Mouse (Mus musculus) lung, postnatal 10 days (tissue): Measurements from ENCODE around the gene Ift88.

ENCODE experiments used
- DNase-seq: peaks from one replicate; pipeline ENCODE4 v3.0.0; 2021

The Ift88 gene

DNA sequence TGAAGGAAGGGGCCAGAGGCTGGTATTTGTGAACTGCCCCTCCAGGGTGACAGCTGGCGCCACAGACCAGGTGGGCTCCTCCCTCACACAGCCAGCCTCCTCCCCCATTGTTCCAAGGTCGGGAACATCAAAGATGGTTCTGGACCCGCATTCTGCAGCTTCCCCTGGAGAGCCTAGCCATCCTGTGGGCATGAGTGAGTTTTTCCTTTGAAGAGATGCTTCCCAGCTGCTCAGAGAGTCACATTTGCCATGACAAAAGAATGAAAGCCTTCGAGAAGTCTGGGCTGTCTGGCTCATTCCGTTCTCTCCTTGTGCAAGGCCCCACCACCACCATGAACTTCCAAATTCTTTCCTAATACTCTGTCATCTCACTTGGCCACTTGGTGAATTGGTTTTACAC lies 110.5 kb downstream of the Ift88 start:
- DNase-seq, result peak; percentile 73

DNA sequence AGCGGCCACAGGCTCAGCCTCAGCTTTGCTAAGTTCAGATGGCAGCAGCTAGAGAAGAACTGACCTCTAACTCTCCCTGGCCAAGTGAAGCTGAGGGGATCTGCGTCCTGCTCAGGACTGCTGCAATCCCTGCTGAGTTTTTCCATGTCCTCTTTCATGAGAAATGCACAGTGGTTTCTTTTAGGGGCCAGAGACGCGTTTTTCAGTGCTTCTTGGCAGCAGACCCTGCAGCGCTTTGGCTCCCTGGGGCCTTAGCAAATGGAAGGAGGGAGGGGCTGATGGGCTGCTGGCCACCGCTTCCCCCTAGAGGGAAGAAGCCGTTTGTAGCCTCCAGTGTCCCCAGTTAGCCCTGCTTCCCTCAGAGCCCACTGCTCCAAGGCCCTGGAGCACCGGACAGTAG lies 111.1 kb downstream of the Ift88 start:
- DNase-seq, result peak; percentile 83

DNA sequence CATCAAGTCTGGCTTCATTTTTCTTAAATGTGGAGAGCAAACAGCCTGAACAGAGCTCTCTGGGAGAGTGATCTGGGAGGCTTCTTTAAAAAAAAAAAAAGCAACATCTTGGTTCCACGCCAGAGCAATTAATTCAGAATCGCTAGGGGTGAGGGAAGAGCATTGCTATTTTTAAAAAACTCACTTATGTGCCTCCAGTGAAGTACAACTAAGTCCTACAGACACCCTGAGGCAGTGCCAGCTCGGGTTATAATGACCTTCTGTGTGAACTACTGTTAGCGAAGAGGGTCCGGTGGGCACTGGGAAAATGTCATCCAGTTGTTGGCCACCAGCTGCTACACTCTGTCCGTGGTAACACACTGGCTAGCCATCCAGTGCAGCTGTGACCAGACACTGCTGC lies 111.8 kb downstream of the Ift88 start:
- peak; percentile 62 for DNase-seq

DNA sequence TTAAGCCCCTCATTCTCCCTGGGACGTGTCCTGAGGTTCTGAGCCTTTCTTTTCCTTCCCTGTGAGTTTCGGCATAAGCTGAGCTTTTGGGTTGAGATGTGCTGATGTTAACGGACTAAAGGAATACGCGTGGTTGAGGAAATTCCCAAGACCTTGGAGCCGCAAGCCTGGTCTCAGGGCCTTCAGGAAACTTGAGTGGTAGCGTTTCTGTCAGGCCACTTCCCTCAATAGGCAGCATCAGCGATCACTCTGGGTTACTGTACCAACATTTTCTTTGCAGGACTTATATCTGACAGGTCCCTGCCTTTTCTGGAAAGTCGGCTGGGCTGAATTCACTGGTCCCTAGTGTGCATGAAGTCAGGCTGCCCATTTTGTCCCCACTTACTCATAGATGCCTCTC lies 113.0 kb downstream of the Ift88 start:
- no peak for DNase-seq

DNA sequence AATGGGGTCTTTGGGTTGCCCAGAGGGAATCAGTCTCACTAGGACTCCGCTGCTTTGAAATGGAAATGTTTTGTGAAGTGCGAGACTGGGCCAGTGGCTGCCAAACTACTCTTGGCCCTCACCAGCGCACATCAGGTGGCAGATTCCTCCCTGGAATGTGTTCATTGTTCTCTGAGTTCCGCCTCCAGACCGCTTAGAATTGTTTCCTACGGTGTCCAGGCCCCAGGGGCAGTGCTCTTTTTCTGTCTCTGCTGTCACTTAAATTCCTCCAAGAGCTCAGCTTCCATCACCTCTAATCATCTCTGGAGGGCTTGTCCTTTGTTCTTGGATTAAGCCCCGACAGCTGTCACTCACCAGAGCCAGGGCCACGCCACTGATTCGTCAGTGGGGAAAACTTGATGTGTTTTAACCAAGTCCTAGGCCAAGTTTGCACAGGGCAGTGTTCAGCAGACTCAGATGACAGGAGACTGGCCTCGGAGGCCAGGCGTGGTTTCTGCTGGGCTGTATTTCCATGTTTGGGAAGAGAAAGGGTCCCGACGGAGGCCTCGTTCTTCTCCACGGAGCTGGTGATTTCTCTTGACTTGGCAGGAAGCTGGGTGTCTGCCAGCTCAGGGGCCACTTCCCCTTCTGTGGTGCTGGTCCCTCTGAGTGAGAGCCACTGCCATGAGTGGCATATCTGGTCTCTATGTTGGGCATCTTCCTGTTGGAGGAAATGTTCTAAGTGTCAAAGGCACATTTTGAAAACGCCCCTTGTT lies 113.6 kb downstream of the Ift88 start:
- peak; percentile 51 for DNase-seq

DNA sequence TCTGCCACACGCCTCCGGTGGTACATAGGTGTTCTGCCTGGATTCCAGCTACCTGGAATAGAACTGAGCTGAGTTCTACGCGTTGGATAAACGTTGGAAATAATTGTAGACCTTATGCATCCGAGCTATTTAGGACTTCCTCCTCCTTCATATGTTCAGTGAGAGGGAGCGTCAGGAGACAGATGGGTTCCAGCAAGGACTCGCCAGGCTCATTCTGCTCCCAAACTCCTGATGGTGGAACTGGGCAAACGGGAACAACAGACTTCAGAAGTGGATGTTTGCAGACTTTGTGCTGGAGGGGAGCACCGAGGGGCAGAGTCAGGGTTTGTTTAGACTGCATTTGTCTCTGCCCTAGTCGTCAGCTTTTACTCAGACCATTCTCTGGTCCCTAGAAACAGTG lies 116.8 kb downstream of the Ift88 start:
- DNase-seq, result no peak

DNA sequence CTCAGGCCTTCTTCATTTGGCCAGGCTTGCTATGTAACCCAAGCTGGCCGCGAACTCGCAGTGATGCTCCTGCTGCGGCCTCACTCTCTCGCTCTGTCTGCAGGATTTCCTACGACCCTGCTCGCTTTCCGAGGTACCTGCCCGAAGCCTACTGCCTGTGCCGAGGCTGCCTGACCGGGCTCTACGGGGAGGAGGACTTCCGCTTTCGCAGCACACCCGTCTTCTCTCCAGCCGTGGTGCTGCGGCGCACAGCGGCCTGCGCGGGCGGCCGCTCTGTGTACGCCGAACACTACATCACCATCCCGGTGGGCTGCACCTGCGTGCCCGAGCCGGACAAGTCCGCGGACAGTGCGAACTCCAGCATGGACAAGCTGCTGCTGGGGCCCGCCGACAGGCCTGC lies 118.4 kb downstream of the Ift88 start:
- DNase-seq, result no peak

DNA sequence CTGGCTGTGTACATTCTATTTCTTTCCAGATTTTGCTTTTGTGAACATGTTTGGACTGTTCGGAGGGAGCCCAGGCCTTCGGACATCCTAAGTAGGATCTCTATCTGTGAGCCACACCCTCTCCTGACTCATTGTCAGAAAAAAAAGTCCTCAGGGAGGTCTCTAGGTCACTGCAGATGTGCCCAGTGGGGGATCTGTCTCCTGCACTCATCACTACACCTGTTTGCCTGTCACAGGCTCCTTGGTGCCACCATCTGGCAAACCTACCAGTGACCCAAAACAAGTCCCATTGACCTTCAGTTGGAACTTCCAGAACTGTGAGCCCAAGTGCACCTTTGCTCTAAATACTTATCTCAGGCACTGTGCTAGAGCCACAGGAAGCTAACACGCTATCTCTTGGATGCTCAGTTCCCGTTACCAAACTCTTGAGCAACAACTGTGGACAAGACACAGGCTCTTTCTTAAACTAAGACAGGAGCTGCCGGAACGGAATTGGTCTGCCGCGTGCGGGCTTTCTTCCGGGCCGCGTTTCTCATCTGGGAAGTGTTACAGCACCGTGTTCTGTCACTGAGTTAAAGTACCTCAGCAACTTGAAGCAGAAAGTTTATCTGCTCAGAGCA lies 119.7 kb downstream of the Ift88 start:
- no peak for DNase-seq

DNA sequence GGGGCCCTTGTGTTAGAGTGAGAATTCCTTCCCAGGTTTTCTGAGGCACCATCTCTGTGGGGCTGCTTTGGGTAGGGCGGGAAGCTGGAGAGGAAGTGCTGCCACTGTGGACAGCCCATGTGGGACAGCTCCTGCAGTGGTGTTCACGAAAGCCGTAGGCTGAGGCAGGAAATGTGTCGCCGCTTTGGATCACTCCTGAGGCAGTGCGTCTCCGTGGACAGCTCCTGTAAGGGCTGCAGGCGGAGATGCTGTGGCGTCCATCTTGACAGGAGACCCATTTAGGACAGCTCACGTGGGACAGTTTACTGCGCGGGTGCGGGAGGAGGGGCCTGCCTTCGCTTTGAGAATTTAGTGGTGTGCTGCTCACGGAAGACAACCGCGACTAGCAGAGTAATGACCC lies 121.7 kb downstream of the Ift88 start:
- no peak for DNase-seq

DNA sequence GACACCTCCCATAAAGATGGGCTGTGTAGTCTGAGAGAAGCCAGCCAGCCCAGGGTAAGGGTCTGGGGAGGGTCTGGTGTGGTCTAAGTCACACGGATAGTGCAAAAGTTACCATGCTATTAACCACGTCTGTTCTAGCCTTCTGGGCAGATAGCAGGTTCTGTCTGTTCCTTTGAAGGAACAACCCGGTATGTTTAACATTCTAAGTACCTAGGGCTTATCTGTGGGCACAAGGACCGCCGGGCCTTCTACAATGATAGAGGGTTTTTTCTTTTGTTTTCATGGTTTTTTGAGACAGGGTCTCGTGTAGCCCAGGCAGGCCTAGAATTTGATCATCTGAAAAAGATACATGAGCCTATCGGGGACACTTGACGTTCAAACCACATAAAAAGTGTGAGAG lies 122.3 kb downstream of the Ift88 start:
- DNase-seq, result no peak

DNA sequence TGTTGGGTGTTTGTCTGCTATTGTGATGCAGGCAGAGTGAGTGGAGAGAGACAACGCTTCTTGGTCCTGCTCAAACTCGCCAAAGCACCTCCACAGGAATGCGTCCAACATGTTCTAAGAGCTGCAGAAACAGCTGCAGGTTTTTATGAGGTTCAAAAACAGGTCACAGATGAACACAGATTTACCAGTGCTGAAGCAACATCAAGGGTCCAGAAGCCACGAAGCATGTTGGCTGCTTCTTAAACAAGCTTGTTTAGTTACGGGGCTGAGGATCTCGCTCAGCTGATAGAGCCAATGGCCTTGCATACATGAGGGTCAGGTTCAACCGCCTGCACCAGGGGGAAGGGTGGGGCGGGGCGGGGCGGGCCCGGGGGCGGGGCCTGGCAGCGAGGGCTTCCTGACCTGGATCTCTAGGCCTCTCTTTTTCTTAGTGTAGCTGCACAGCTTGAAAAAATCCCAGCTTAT lies 122.7 kb downstream of the Ift88 start:
- no peak for DNase-seq

DNA sequence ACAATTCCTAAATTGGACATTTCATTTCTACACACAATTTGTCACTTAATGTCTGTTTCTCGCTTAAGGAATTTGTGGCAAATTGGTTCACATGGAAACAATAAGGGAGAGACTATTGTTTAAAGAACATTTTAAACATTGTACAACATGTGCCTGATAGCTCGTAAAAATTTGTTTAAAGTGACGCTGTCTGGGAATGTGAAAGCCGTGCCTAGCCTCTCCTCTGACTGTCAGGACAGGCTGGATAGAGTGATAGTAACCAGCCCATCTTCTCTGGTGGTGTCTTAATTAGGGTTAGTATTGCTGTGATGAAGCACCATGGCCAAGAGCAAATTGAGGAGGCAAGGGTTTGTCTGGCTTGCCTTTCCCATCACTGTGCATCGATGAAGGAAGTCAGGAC lies 123.2 kb downstream of the Ift88 start:
- DNase-seq, result no peak

DNA sequence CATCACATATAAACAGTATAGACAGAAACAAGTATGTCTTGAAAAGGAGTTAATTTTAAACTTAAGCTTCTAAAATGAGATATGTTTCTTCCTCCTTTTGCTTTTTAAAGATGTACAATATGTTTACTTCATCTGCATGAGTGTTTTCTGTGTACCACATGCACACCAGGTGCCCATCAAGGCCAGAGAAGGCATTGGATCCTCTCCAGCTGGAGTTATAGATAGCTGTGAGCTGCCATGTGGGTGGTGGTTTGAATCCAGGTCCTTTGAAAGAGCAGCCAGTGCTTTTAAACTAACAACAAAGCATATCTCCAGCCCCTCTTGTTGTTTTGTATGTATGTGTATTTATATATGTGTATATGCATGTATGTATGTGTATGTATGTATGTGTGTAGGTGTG lies 129.1 kb downstream of the Ift88 start:
- no peak for DNase-seq

DNA sequence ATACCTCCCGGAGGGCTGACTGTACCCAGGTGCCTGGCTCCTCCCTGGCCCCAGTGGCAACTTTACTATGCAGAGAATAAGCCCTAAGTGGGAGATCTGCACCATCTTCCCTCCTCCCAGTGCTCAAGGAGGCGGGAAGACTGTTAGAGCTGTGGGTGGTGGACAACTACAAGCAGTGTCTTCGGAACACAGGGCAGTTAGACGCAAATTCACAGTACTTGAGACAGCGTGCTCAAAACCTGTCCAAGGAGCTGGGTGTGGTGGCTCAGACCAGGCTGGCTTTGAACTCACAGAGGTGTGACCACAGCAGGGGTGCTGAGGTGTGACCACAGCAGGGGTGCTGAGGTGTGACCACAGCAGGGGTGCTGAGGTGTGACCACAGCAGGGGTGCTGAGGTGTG lies 130.6 kb downstream of the Ift88 start:
- DNase-seq, result no peak

DNA sequence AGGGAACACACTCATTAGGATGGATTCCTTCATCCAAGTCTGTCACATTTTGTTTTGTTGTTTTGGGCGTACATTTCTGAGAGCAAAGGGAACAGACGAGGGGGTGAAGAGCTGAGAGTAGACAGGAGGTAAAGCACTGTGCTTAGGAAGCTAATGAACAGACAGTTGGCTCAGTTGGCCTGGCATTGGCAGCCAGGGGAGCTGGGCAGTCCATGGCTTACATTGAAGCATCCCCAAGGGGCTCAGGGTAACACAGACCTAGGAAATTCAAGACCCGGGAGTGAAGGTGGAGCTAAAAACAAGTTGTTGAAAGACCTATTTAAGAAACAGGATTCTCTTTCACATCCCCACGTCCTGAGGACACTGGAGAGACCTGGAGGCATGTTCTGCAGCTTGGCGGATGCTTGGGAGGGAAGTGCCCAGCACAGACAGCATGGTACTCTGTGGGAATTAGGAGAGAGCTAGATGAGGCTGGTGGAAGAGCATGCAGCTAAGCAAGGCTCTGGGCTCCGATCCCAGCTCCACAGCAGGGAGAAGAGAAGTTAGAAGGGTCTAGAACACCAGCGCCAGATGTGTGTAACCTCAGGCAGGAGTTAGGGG lies 131.7 kb downstream of the Ift88 start:
- DNase-seq, result no peak

DNA sequence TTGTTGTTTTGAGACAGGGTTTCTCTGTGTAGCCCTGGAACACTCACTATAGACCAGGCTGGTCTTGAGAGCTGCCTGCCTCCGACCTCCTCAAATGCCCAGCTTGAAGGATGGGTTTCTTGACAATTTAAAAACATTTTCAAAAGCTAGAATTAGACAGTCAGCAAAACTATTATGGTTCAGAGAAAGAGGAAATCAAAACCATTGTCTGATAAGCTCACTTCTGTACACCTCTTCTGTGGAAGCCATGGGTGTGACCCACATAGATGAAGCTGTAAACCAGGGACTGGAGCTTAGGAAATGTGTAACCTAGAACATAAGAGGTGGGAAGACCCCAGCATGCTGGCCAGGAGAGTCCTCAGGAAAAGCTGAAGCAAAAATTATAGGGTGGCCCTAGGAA lies 133.1 kb downstream of the Ift88 start:
- DNase-seq, result no peak

DNA sequence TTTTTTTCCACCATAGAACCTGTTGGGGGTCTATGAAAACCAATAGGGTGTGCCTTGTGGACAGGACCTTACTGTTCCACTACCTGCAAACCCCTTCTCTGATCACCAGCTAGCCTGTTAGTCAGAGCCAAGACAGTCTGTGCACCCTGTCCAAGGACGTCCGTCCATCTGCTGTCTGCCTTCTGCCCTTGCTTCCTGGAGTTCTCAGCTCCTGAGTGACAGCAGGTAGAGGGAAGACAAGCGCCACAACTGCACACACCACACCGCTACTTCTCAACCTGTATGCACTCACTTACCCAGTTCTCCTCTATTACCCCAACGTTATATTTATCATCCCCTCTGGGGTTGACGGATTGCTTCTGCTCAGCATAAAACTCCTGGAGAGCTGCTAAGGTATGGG lies 141.8 kb downstream of the Ift88 start:
- DNase-seq, result no peak
